Mouse (Mus musculus): ENCODE measurements around the gene Ptprm.

- TF ChIP-seq TCF12 (IDR thresholded peaks at IDR 0.05; ENCODE audit: low read depth, low read length) = no peak
- no peak for TF ChIP-seq RCOR1 (IDR thresholded peaks at IDR 0.05; ENCODE audit: low read depth, low read length)
Observed at GRCm38 (mm10) chr17:67123722-67124121, 230.5 kb downstream of the Ptprm start.
